Mouse (Mus musculus) urinary bladder, adult 2 months (tissue): ENCODE results near the gene Ranbp6. TPM values are rescaled to one million over a fixed set of nuclear protein-coding genes. Genes with fewer than 3 reads are reported as not detected.
A peak's percentile ranks its signal among the peaks of the same experiment; 100 is the strongest.

ENCODE experiments used
- DNase-seq: peaks from one replicate; pipeline ENCODE4 v3.0.0; 2022; ENCODE audit warnings: low spot score
- polyA plus RNA-seq: library from polyadenylated mRNA; depleted of rRNA; stranded (reverse); fragments of >200 nt; gene quantifications from 2 replicates; pipeline ENCODE4 v1.2.3, GENCODE M21; 2012; rRNA removed

Gene Ranbp6
- polyA plus RNA-seq: 10.4 and 10.6 TPM in 2 replicates

- peak; percentile 88 for DNase-seq
Measured at GRCm38 (mm10) chr19:29812581-29813460, at the start of gene Ranbp6. Gene Ranbp6, minus strand, starts transcription at chr19:29812974.

DNA sequence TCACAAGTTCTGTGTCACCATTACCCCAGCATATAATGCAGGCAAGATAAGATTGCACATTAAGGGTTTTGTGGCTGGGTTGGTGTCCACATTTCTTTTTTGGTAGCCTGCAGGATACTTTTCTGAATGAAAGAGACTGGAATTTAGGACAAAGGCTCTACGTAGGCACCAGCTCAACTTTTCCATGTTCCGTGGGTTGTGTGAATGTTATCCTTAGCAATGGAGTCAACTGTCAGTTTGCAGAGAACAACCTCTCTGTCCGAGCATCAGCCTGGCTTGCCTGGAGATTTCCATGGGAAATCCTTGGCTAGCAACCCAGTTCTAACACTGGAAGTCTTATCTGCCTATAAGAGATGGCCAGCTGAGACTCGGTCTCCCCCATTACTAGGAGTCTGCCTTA is 48.0 kb upstream of the Ranbp6 start:
- no peak for DNase-seq

DNA sequence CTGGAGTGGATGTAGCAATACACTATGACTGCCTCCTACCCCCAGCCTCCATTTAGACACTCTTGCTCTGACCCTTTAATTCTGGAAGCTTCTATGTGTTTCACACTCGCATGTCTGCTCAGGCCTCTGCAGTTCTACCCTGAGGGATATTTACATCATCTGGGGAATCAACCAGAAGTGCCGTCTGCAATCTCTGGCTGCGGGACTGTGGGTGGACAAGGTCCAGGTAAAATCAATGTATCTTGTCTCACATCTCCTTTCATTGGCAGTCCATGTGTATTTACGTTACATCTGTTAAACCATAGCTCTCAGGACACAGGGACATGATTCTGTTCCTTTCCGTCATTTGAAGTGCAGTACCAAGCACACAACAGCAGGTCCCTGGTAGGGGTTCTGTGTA is 44.5 kb upstream of the Ranbp6 start:
- DNase-seq: no peak

GRCm38 (mm10) chr19:29853711-29854110 is 40.9 kb upstream of the Ranbp6 start:
- no peak for DNase-seq

DNA sequence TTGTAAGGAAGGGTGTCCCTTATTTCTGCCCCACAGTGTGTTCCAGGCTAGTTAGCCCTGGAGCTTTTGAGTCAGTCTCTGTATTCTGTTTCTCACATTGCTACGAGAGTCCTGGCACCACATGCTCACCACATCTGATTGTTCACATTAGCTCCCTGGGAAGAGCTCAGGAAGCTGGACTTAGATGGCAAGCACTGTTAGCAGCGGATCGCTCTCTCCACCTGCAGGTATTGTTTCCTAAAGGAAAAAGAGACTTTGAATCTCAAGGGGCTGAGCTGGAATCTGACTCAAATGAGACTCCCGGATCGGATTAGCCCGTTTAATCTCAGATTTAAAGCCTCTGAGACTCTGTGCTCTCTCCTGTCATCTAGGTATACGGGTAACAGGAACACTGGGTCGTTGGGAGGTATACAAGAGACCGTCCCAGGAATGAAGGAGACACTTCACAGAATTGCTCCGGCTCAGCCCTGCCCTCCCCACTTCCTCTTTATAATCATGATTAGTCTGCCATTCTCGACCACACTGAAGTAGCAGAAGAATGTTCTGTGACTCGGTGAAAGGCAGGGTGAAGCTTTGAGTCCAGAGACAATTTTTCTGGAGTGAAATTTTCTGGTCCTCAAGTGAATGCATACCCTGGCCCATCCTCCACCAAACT is 38.4 kb upstream of the Ranbp6 start:
- DNase-seq: no peak

- no peak for DNase-seq
Measured at GRCm38 (mm10) chr19:29849924-29850551, 37.3 kb upstream of the Ranbp6 start.

- DNase-seq: no peak
Measured at GRCm38 (mm10) chr19:29844036-29844661, 31.4 kb upstream of the Ranbp6 start.

DNA sequence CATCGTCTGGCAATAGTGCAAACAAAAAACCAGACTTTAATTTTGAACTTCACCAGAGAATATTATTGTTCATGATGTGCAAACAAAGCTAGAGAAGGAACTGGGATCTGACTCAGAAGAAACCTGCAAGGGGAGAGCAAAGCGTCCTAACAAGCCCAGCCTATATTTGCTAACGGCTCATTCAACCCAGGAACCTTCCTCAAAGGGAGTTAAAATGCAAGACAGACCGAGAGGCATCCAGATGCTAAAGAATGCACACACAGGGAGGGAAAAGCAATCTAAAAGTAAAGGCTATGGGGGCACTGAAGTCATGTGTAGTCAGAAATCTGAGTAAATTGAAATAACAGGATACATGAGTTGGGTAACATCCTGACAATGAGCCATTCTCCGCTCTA is 30.9 kb upstream of the Ranbp6 start:
- no peak for DNase-seq

- DNase-seq: no peak
Measured at GRCm38 (mm10) chr19:29842973-29843372, 30.2 kb upstream of the Ranbp6 start.

- no peak for DNase-seq
Measured at GRCm38 (mm10) chr19:29840642-29841041, 27.9 kb upstream of the Ranbp6 start.

GRCm38 (mm10) chr19:29838636-29839135 is 25.9 kb upstream of the Ranbp6 start:
- no peak for DNase-seq

DNA sequence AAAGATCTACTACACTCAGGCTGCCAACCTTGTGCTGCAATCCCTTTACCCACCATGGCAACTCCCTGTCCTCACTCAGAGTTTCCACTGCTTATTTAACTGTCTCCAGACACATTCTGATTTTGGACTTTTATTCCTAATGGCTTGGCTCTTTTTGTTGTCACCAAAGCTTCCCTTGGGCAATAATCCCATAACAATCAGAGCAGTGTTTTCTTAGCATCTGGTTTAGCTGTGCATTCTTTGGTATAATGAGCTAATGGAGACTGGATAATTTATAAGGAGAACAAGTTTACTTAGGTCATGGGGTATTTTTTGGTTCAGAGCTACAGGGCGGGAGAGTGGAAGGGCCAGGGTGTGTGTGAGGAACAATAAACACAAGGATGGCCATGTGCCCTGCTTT is 25.4 kb upstream of the Ranbp6 start:
- DNase-seq: no peak

GRCm38 (mm10) chr19:29835364-29836034 is 22.7 kb upstream of the Ranbp6 start:
- no peak for DNase-seq

- DNase-seq: no peak
Measured at GRCm38 (mm10) chr19:29830911-29831310, 18.1 kb upstream of the Ranbp6 start.

DNA sequence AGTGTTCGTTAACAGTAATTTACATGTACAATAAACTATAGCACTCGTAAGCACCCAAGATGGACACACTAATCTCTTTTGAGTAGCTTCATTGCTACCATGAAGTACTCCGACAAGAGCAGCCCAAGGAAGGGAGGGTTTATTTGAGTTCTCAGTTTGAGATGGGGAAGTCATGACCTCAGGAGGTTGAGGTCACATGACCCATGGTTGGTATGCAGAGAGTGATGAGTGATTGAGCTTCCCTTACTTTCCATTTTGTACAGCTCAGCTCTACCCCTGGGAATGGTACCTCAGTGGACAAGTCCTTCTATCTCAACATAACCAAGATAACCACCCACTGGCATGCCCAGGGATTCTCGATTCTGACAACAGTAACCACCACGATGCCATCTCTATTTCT is 15.8 kb upstream of the Ranbp6 start:
- DNase-seq: no peak

DNA sequence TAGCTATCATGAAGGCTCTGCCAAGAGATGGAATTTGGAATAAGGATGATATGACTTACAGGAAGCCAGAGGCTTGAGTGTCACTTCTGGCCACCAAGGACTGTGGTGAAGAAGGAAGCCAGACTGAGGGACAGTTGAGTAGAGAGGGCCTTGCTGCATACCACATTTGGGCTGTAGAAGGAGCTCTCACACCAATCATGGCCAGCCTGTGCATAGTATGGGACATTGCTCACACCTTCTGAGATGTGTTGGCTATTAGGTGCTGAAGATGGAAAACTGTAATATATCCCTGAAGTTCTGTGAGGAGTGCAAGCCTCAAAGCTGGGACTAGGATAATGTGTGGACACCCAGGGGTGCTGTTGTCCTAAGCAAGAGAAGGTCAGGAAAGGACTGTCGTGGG is 13.9 kb upstream of the Ranbp6 start:
- no peak for DNase-seq

DNA sequence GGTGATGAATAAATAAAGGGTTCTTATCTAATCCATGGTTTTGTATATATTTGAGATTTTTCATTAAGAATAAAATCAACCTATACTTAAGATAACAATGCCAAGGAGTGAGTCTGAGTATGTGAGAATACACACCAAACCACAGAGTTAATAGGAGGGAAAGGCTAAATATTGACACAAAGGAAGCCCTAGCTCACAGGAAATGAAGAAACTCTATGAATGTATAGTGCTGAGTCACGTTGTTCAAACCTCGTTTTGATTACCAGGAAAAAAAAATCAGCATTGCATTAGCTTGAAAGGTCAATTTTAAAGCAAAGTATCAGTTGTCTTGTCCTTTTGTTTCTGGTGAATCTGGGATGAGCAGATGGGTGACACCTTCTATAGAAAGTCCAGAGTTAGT is 12.2 kb upstream of the Ranbp6 start:
- no peak for DNase-seq

GRCm38 (mm10) chr19:29824034-29824700 is 11.4 kb upstream of the Ranbp6 start:
- DNase-seq: no peak

DNA sequence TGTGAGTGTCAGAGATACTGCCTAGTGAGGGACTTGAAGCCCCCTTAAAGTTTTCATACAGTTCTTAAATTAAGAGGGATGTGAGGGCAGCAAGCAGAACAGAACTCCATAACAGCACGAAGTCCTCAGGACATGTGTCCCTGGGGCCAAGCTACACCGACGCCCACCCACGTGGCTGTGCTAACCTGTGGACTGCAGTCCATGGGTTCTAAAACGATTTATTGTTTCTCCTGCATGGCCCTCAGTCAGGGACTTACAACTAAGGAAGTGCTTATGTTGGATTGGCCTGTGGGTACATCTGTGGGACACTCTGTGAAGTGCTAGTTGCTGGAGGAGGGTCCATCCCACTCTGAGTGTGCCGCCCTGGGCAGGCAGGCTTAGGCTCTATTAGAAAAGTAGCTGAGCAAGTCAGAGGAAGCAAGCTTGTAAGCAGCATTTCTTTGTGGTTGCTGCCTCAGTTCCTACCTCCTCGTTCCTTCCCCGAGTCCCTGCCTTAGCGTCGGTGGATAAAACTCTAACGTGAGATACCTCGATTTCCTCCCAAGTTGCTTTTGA is 10.8 kb upstream of the Ranbp6 start:
- DNase-seq: no peak

DNA sequence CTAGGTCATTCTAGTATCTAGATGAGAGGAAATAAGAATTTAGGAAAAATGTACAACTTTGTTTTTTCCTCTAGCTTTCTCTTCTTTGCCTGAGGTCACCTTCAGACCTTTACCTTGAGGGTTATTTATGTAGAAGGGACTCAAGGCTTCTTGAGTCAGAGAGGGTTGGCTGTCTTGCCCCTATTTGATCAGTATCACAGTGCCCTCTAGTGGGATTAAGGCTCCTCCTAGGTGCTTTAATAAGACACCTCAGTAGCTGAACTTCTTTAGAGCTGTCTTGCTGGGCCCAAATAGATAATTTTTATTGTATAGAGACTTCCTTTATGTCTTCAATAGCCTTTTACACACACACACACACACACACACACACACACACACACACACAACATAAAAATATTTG is 8.2 kb upstream of the Ranbp6 start:
- DNase-seq: no peak

GRCm38 (mm10) chr19:29810022-29810421 is 2.8 kb downstream of the Ranbp6 start:
- DNase-seq: no peak
